Mouse (Mus musculus): ENCODE data around the gene Ttc7b. TPM values are rescaled to one million over a fixed set of nuclear protein-coding genes. Genes with fewer than 3 reads are reported as not detected.

Ttc7b gene
- polyA plus RNA-seq, 1 experiment from 2014 or later, result 3.7 TPM

DNA sequence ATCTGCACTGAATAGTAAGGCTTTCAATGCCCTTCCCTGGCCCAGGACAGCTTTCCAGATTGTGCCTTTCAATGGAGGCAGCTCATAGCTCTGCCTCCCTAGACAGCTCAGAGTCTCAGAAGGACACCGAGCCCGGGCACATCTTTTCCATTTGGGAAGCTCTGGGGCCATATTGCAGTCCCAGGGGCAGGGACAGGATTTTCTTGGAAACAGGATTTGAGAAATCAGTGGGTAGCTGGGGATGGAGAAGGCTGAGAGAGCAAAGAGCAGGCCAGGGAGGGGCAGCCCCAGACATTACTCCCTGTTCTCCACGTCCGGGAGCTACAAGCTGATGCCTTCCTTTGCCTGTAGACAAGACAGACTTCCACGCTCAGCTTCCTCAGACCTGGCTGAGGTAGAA is 9.0 kb upstream of the Ttc7b start:
- Histone ChIP-seq H3K36me3 (ENCODE audit: control insufficient read depth, insufficient read depth, low read length) (no peaks in the 10 kb centered on the region), H3K4me3 (ENCODE audit: low read length) (no peak overlapping the region), H3K27ac (ENCODE audit: low read length) (no peak overlapping the region), H3K9ac (ENCODE audit: low read length) (no peak overlapping the region), H3K9me3 (ENCODE audit: control insufficient read depth, low read length) (no peaks in the 10 kb centered on the region), H3K4me1 (replicated peaks; ENCODE audit: control insufficient read depth, insufficient read depth, low read length) (peaks cover 7% of the 10 kb centered on the region), H3K27me3 (ENCODE audit: control insufficient read depth, insufficient read depth, low read depth, low read length) (no peaks in the 10 kb centered on the region), H3K4me2 (ENCODE audit: low read depth, low read length) (no peak overlapping the region)
- 87% methylated on average over 5 of the region's 5 CpGs for WGBS
- no peak for ATAC-seq (ENCODE audit: low read depth)

DNA sequence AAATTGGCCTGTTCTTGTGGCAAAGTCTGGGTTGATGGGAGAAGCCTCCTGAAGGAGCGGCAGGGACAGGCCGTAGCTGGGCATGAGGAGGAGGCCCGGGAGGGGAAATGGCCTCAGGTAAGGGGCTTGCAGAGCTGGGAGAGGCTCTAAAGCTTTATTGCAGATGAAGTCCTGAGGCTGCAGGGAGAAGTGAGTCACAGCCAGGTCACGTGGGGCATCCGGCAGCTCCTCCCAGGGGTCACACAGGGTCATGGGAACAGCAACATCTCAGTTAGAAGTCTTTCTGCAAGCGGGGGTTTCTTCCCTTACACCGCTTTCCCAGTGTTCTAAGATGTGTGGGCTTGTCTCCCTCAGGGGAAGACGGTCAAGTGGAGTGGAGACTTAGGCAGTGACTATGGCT is 8.5 kb upstream of the Ttc7b start:
- WGBS, result 42% methylated on average over 8 of the region's 8 CpGs
- H3K9ac ChIP-seq (ENCODE audit: low read length), result no peak overlapping the region
- no peak overlapping the region for H3K27ac ChIP-seq (ENCODE audit: low read length)
- peaks cover 7% of the 10 kb centered on the region for H3K4me1 ChIP-seq (replicated peaks; ENCODE audit: control insufficient read depth, insufficient read depth, low read length)
- H3K27me3 ChIP-seq (ENCODE audit: control insufficient read depth, insufficient read depth, low read depth, low read length), result no peaks in the 10 kb centered on the region
- H3K4me2 ChIP-seq (ENCODE audit: low read depth, low read length), result no peak overlapping the region
- H3K4me3 ChIP-seq (ENCODE audit: low read length), result no peak overlapping the region
- no peak for ATAC-seq (ENCODE audit: low read depth)
- H3K36me3 ChIP-seq (ENCODE audit: control insufficient read depth, insufficient read depth, low read length), result no peaks in the 10 kb centered on the region
- H3K9me3 ChIP-seq (ENCODE audit: control insufficient read depth, low read length), result no peaks in the 10 kb centered on the region

DNA sequence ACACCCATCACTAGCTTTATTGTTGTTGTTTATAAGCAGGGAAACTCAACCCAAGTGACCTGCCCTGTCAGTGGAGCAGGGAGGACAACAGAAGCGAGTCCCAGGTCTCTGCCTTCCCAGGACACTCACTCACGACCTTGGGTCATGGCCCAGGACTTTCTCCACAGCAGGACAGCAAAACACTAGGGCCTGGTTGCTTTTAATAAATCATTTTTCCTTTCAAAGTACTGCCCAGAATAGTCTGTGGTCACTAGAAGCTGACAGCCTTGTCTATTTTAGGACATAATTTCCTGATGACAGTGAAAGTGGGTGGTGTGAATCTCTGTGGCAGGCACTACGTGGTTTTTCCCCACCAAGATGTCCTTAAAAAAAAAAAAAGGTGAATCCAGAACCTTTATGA is 7.6 kb upstream of the Ttc7b start:
- peaks cover 7% of the 10 kb centered on the region for H3K4me1 ChIP-seq (replicated peaks; ENCODE audit: control insufficient read depth, insufficient read depth, low read length)
- no peak overlapping the region for H3K27ac ChIP-seq (ENCODE audit: low read length)
- H3K4me2 ChIP-seq (ENCODE audit: low read depth, low read length), result no peak overlapping the region
- no peaks in the 10 kb centered on the region for H3K36me3 ChIP-seq (ENCODE audit: control insufficient read depth, insufficient read depth, low read length)
- H3K9me3 ChIP-seq (ENCODE audit: control insufficient read depth, low read length), result no peaks in the 10 kb centered on the region
- H3K4me3 ChIP-seq (ENCODE audit: low read length), result no peak overlapping the region
- H3K27me3 ChIP-seq (ENCODE audit: control insufficient read depth, insufficient read depth, low read depth, low read length), result no peaks in the 10 kb centered on the region
- no peak for ATAC-seq (ENCODE audit: low read depth)
- 59% methylated on average over 3 of the region's 3 CpGs for WGBS
- H3K9ac ChIP-seq (ENCODE audit: low read length), result no peak overlapping the region

DNA sequence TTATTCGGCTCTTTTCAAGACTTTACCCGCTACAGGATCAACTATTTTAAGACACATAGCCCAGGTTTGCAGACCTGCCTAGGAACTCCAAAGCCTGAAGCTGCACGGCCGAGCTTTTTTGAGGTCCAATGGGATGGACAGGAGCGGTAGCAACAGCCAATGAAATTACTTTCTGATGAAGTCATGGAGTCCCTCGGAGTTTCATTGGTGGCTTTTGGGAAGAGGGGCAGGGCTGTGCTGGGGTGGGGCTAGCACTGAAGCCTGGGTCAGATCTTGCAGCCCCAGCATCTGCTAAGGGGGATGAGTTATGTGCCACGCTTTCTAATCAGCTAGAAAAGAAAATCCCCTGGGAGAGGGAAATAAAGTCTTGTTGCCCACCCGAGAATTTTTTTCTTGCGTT is 7.1 kb upstream of the Ttc7b start:
- no peaks in the 10 kb centered on the region for H3K9me3 ChIP-seq (ENCODE audit: control insufficient read depth, low read length)
- no peaks in the 10 kb centered on the region for H3K36me3 ChIP-seq (ENCODE audit: control insufficient read depth, insufficient read depth, low read length)
- H3K27me3 ChIP-seq (ENCODE audit: control insufficient read depth, insufficient read depth, low read depth, low read length), result no peaks in the 10 kb centered on the region
- H3K9ac ChIP-seq (ENCODE audit: low read length), result no peak overlapping the region
- H3K4me2 ChIP-seq (ENCODE audit: low read depth, low read length), result peak overlapping the region; percentile 50
- no peak overlapping the region for H3K27ac ChIP-seq (ENCODE audit: low read length)
- 12% methylated on average over 9 of the region's 9 CpGs for WGBS
- peaks cover 7% of the 10 kb centered on the region for H3K4me1 ChIP-seq (replicated peaks; ENCODE audit: control insufficient read depth, insufficient read depth, low read length)
- peak overlapping the region; percentile 13; the same call in 1 of the 2 replicates for H3K4me3 ChIP-seq (ENCODE audit: low read length)
- peak; percentile 95 for ATAC-seq (ENCODE audit: low read depth)

DNA sequence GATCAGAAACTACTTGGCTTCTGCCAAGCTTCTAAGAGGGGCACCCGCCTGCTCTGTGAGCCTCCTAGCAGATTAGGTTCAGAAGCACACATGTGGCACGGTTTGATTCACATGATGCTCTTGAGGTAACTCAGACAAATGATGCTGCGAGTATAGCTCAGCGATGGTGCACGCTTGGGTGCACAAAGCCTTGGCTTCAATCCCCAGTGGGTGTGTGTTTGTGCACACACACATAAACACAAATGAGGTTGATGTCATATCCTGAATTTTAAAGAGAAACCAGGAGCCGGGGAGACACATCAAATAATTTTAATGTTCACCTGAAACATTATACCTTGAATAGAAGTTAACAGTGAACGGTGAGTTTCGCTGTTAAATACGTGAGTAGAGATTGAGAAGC is 6.6 kb upstream of the Ttc7b start:
- no peak for ATAC-seq (ENCODE audit: low read depth)
- no peaks in the 10 kb centered on the region for H3K36me3 ChIP-seq (ENCODE audit: control insufficient read depth, insufficient read depth, low read length)
- no peak overlapping the region; the same call in 1 of the 2 replicates for H3K4me3 ChIP-seq (ENCODE audit: low read length)
- 61% methylated on average over 9 of the region's 9 CpGs for WGBS
- no peaks in the 10 kb centered on the region for H3K27me3 ChIP-seq (ENCODE audit: control insufficient read depth, insufficient read depth, low read depth, low read length)
- H3K4me2 ChIP-seq (ENCODE audit: low read depth, low read length), result peak overlapping the region; percentile 50
- no peak overlapping the region for H3K9ac ChIP-seq (ENCODE audit: low read length)
- no peaks in the 10 kb centered on the region for H3K9me3 ChIP-seq (ENCODE audit: control insufficient read depth, low read length)
- peaks cover 7% of the 10 kb centered on the region for H3K4me1 ChIP-seq (replicated peaks; ENCODE audit: control insufficient read depth, insufficient read depth, low read length)
- H3K27ac ChIP-seq (ENCODE audit: low read length), result no peak overlapping the region

DNA sequence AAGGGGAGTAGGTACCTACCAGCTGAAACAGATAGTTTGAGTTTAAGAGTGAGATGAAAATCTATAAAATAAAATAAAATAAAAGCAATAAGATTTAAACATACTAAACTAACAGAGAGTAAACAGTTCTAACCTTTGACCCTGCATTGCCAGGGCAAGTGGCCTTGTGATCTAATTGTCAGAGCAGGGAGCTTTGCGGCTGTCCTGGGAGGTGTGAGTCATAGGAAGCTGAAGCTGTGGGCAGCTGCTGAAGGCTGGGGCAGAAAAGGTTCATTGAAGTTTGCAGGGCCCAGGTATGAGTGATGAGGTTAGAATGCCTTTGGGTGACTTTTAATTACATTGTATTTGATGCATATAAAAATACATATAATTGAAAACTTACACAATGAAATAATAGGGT is 5.3 kb upstream of the Ttc7b start:
- no peaks in the 10 kb centered on the region for H3K36me3 ChIP-seq (ENCODE audit: control insufficient read depth, insufficient read depth, low read length)
- peaks cover 7% of the 10 kb centered on the region for H3K4me1 ChIP-seq (replicated peaks; ENCODE audit: control insufficient read depth, insufficient read depth, low read length)
- no peak overlapping the region for H3K27ac ChIP-seq (ENCODE audit: low read length)
- no peak overlapping the region for H3K9ac ChIP-seq (ENCODE audit: low read length)
- WGBS, result 12% methylated on average over 1 of the region's 1 CpGs
- no peaks in the 10 kb centered on the region for H3K9me3 ChIP-seq (ENCODE audit: control insufficient read depth, low read length)
- no peak overlapping the region for H3K4me3 ChIP-seq (ENCODE audit: low read length)
- H3K4me2 ChIP-seq (ENCODE audit: low read depth, low read length), result no peak overlapping the region
- H3K27me3 ChIP-seq (ENCODE audit: control insufficient read depth, insufficient read depth, low read depth, low read length), result no peaks in the 10 kb centered on the region
- no peak for ATAC-seq (ENCODE audit: low read depth)

DNA sequence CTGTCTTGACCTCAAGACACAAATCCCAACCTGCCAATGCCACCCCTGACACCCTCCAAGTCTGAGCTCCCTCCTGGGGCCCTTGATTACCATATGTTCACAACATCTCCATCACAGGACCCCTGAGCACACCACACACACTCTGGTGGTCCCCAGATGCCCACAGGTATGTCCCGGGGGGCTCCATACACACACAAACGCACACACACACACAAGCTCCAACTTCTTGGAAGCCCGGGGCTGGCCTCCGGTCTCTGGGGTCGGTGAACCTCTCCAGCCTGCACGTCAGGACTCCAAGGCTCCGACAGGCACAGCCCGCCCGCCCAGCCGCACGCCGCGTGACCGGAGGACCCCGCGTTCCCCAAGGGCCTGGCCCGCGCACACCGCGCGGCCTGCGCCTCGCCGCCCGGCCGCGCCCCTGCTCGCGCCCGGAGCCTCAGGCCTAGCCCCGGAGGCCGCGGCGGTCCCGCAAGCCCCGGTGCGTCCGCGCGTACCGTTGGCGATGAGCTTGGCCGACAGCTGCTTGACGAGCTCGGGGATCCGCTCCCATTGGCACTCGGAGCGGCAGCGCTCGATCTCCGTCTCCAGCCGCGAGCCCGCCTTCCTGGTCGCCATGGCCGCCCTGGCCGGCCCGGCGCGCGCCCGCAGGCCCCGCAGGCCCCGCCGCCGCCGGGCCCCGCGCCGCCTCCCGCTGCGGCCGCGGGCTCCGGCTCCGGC is 391 bp downstream of the Ttc7b start:
- peaks cover 11% of the 10 kb centered on the region for H3K4me1 ChIP-seq (replicated peaks; ENCODE audit: control insufficient read depth, insufficient read depth, low read length)
- 0% methylated on average over 41 of the region's 76 CpGs for WGBS
- peak overlapping the region; percentile 92 for H3K9ac ChIP-seq (ENCODE audit: low read length)
- H3K4me3 ChIP-seq (ENCODE audit: low read length), result peak overlapping the region; percentile 74
- H3K36me3 ChIP-seq (ENCODE audit: control insufficient read depth, insufficient read depth, low read length), result no peaks in the 10 kb centered on the region
- no peaks in the 10 kb centered on the region for H3K9me3 ChIP-seq (ENCODE audit: control insufficient read depth, low read length)
- no peaks in the 10 kb centered on the region for H3K27me3 ChIP-seq (ENCODE audit: control insufficient read depth, insufficient read depth, low read depth, low read length)
- H3K4me2 ChIP-seq (ENCODE audit: low read depth, low read length), result peak overlapping the region; percentile 89
- H3K27ac ChIP-seq (ENCODE audit: low read length), result peak overlapping the region; percentile 41
- ATAC-seq (ENCODE audit: low read depth), result peak; percentile 79

DNA sequence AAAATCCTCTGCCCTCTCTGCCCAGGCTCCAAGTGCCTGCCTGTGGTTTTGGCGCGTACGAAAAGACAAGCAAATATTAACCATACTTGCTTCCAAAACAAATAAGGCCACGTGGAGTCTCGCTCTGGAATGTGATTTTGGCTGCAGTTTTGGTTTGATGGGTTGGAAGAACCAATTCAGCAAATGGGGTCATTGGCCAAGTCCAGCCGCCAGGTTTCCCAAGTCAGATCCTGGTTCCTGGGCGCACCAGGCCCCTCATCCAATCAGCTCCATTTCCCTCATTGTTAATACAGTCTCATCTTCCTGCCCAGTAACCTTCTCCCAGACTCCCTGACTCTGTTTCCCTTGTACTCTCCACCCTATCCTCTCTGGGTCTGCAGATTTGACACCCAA is 946 bp downstream of the Ttc7b start:
- 9% methylated on average over 7 of the region's 7 CpGs for WGBS
- Histone ChIP-seq H3K9ac (ENCODE audit: low read length) (peak overlapping the region; percentile 92), H3K4me3 (ENCODE audit: low read length) (peak overlapping the region; percentile 74), H3K4me2 (ENCODE audit: low read depth, low read length) (peak overlapping the region; percentile 89), H3K36me3 (ENCODE audit: control insufficient read depth, insufficient read depth, low read length) (no peaks in the 10 kb centered on the region), H3K27ac (ENCODE audit: low read length) (peak overlapping the region; percentile 41), H3K9me3 (ENCODE audit: control insufficient read depth, low read length) (no peaks in the 10 kb centered on the region), H3K4me1 (replicated peaks; ENCODE audit: control insufficient read depth, insufficient read depth, low read length) (peaks cover 11% of the 10 kb centered on the region), H3K27me3 (ENCODE audit: control insufficient read depth, insufficient read depth, low read depth, low read length) (no peaks in the 10 kb centered on the region)
- peak; percentile 2; the same call in 1 of the 2 replicates for ATAC-seq (ENCODE audit: low read depth)

DNA sequence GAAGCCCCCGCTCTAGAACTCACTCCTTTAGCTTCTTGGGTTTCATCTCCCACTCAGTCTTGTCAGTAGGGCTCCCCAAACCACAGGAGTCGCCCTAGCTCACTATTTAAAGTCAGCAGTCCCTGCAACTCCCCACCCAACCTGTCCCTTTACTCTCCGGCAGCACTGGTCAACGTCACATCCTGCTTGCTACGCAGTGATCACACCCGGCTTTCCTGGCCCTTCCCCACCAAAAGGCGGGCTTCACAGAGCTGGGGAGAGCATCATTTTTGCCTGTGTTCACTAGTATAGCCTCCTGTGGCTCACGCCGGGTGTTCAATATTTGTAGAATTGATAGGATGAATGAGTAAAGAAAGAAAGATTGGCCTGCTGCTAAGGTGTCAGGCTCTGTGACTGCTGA is 3.3 kb downstream of the Ttc7b start:
- Histone ChIP-seq H3K27me3 (ENCODE audit: control insufficient read depth, insufficient read depth, low read depth, low read length) (no peaks in the 10 kb centered on the region), H3K4me2 (ENCODE audit: low read depth, low read length) (no peak overlapping the region), H3K9me3 (ENCODE audit: control insufficient read depth, low read length) (no peaks in the 10 kb centered on the region), H3K4me3 (ENCODE audit: low read length) (no peak overlapping the region), H3K36me3 (ENCODE audit: control insufficient read depth, insufficient read depth, low read length) (no peaks in the 10 kb centered on the region; the same call in 1 of the 2 replicates), H3K27ac (ENCODE audit: low read length) (no peak overlapping the region), H3K9ac (ENCODE audit: low read length) (no peak overlapping the region), H3K4me1 (replicated peaks; ENCODE audit: control insufficient read depth, insufficient read depth, low read length) (peaks cover 11% of the 10 kb centered on the region)
- 73% methylated on average over 9 of the region's 9 CpGs for WGBS
- no peak for ATAC-seq (ENCODE audit: low read depth)
